Mouse (Mus musculus) liver, postnatal 0 days (tissue): ENCODE data around the gene Cntn3.

Source experiments
- CTCF ChIP-seq: sonication (generic); IDR thresholded peaks from 2 replicates; pipeline ENCODE4 v1.5.1; 2016; ENCODE audit warnings: antibody characterized with exemption, low read depth
- EP300 ChIP-seq: IDR thresholded peaks from 2 replicates; pipeline ENCODE4 v1.6.1; 2016; ENCODE audit warnings: antibody characterized with exemption, low read depth, mild to moderate bottlenecking

GRCm38 (mm10) chr6:102326711-102327110, 246.2 kb downstream of the Cntn3 start:
- TF ChIP-seq CTCF (no peak), EP300 (no peak)
